ENCODE assay signal across 22 mouse cellular contexts in the genomic region with DNA sequence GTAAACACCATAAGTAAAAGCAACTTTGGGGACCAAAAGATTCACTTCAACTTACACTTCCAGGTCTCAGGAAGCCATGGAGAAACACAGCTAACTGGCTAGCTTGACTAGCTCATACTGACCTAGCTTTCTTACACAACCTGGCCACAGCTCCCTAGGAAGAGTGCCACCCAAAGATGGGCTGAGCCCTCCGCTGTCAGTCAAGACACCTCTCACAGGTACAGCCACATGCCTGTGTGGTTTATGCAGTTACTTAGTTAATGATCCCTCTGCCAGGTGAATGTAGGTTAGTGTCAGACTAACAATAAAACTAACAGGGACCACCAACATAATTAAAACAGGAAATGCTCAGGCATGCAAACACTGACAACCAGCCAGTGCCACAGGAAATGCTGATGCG.
A peak's percentile ranks its signal among the peaks of the same experiment; 100 is the strongest.
DNase-seq lines count a peak whose midpoint lies in the region; ATAC-seq lines count a peak whose summit lies in the region.
"Had no signal": no experiment of that assay in that cellular context is flagged by ENCODE, and none has a peak within 500 bp of the region (broad histone marks: within the 10 kb centered on the region; RNA-seq: fewer than 3 reads in every experiment).

No protein-coding gene starts in this region.

- H3K27me3 ChIP-seq in neural tube, embryonic 13.5 days: no peaks in the 10 kb centered on the region
- H3K27me3 ChIP-seq: intestine, embryonic 15.5 days; midbrain, embryonic 13.5 days had no signal

- H3K27ac ChIP-seq in neural tube, embryonic 13.5 days (replicated peaks): peak overlapping the region; percentile 52; the same call in 1 of the 2 replicates
- H3K27ac ChIP-seq: forebrain, embryonic 10.5 days; gastrocnemius, adult 2 months; intestine, embryonic 15.5 days; limb, embryonic 10.5 days; midbrain, embryonic 13.5 days had no signal

- ATAC-seq in neural tube, embryonic 13.5 days (ENCODE audit: low read depth): no peak
- ATAC-seq in megakaryocyte progenitor cell, adult 5-6 weeks (replicated peaks; ENCODE audit: poor library complexity): 0 out of 2 replicates have a peak, but pooled peaks have one; percentile 37
- ATAC-seq: intestine, embryonic 15.5 days; liver, postnatal 0 days; midbrain, embryonic 13.5 days had no signal

- no peak overlapping the region for H3K4me3 ChIP-seq in neural tube, embryonic 13.5 days
- H3K4me3 ChIP-seq: forebrain, embryonic 10.5 days; gastrocnemius, adult 2 months; intestine, embryonic 15.5 days; limb, embryonic 10.5 days; midbrain, embryonic 13.5 days; myocyte had no signal

- 82% methylated on average over 2 of the region's 2 CpGs for WGBS in neural tube, embryonic 13.5 days

- H3K36me3 ChIP-seq in neural tube, embryonic 13.5 days: peaks cover 12% of the 10 kb centered on the region
- H3K36me3 ChIP-seq: intestine, embryonic 15.5 days had no signal

- DNase-seq in kidney, adult 9 months: peak; percentile 37
- no peak for DNase-seq in kidney, postnatal 4 days
- no peak for DNase-seq in neural tube, embryonic 10.5 days (ENCODE audit: extremely low spot score, low spot score)
- DNase-seq in T-cell, adult 2 months (ENCODE audit: low spot score): peak; percentile 17
- DNase-seq in thymus, postnatal 0 days (ENCODE audit: low spot score): no peak
- no peak for DNase-seq in thymus, postnatal 4 days
- DNase-seq: cerebellum, adult 2 months; cerebellum, postnatal 36 days; gastrocnemius, adult 2 months; heart, postnatal 10 days; liver, postnatal 0 days; retina, postnatal 1 day; right cerebral cortex, postnatal 4 days had no signal

- no peaks in the 10 kb centered on the region for H3K9me3 ChIP-seq in neural tube, embryonic 13.5 days
- H3K9me3 ChIP-seq: forebrain, embryonic 10.5 days; G1E; intestine, embryonic 15.5 days; limb, embryonic 10.5 days; midbrain, embryonic 13.5 days had no signal

- no peak overlapping the region for H3K9ac ChIP-seq in neural tube, embryonic 13.5 days
- H3K9ac ChIP-seq: intestine, embryonic 15.5 days; liver, postnatal 0 days; midbrain, embryonic 13.5 days had no signal

- H3K4me2 ChIP-seq in neural tube, embryonic 13.5 days: no peak overlapping the region
- H3K4me2 ChIP-seq: heart, embryonic 11.5 days; intestine, embryonic 15.5 days; midbrain, embryonic 13.5 days had no signal

- peaks cover 12% of the 10 kb centered on the region for H3K4me1 ChIP-seq in neural tube, embryonic 13.5 days (replicated peaks)
- H3K4me1 ChIP-seq: forebrain, embryonic 10.5 days; intestine, embryonic 15.5 days; limb, embryonic 10.5 days had no signal

Comparison
In these comparisons a context has a peak if more than half of its experiments do, and no peak if none do; other contexts are left out.
1. DNase-seq: peak in kidney, adult 9 months (single experiment) and T-cell, adult 2 months (single experiment); none in kidney, postnatal 4 days (0 of 2), neural tube, embryonic 10.5 days (single experiment), thymus, postnatal 0 days (single experiment) and thymus, postnatal 4 days (single experiment).